Mouse (Mus musculus) G1E (cell line): ENCODE measurements around the gene Olfr147. TPM values are rescaled to one million over a fixed set of nuclear protein-coding genes. Genes with fewer than 3 reads are reported as not detected.
"Not testable (repeated sequence)": the region's sequence is repeated elsewhere in the genome, so short reads cannot be mapped to it uniquely, and the experiment has no call there.

ENCODE experiments used
- ATAC-seq: 2 replicates; pipeline ENCODE4 v1.8.0; 2016; ENCODE audit warnings: mild to moderate bottlenecking; ENCODE audit not compliant: insufficient number of reproducible peaks, poor library complexity, low FRiP score, severe bottlenecking; ENCODE audit errors: extremely low read depth
- DNase-seq: peaks from one replicate; pipeline ENCODE4 v3.0.0; 2012; ENCODE audit warnings: low spot score
- H3K27me3 ChIP-seq: 2 replicates; pipeline ENCODE4 v1.6.1; 2012; ENCODE audit warnings: mild to moderate bottlenecking, low read length, inconsistent platforms; ENCODE audit not compliant: insufficient read depth
- H3K36me3 ChIP-seq: replicated peaks from 2 replicates; pipeline ENCODE3; 2012; ENCODE audit warnings: mild to moderate bottlenecking, inconsistent platforms
- H3K4me1 ChIP-seq: 2 replicates; pipeline ENCODE4 v1.6.1; 2012; ENCODE audit warnings: low read depth, low read length, inconsistent platforms, mixed read lengths; ENCODE audit not compliant: insufficient read depth
- H3K4me3 ChIP-seq: 2 replicates; pipeline ENCODE4 v1.5.1; 2012; ENCODE audit warnings: low read depth, mild to moderate bottlenecking, inconsistent platforms, low read length, moderate library complexity, mixed read lengths
- H3K9me3 ChIP-seq: replicated peaks from 2 replicates; pipeline ENCODE4 v1.6.1; 2012; ENCODE audit warnings: inconsistent platforms
- CTCF ChIP-seq: IDR thresholded peaks from 2 replicates; pipeline ENCODE4 v1.5.1; 2012; ENCODE audit warnings: low read depth, low read length, inconsistent platforms, mixed read lengths
- GATA1 ChIP-seq: IDR thresholded peaks from 2 replicates; pipeline ENCODE4 v1.6.1; 2012; ENCODE audit warnings: borderline replicate concordance, low read length, inconsistent platforms, mixed read lengths
- GATA2 ChIP-seq: IDR thresholded peaks from 2 replicates; pipeline ENCODE4 v1.6.1; 2012; ENCODE audit warnings: low read depth, low read length, inconsistent platforms, borderline replicate concordance
- POLR2AphosphoS5 ChIP-seq: IDR thresholded peaks from 2 replicates; pipeline ENCODE4 v1.6.1; 2012; ENCODE audit warnings: low read depth, low read length, inconsistent platforms; ENCODE audit not compliant: insufficient replicate concordance
- TAL1 ChIP-seq: conservative IDR thresholded peaks from 2 replicates; pipeline ENCODE4 v1.6.1; 2012; ENCODE audit warnings: low read depth, low read length, inconsistent platforms, mixed read lengths
- polyA plus RNA-seq: library from polyadenylated mRNA; stranded (reverse); fragments of >175 nt; gene quantifications from 2 replicates; pipeline ENCODE4 v1.2.3, GENCODE M21; 2012
- total RNA-seq, 2 experiments: library from RNA; stranded (forward) in 1 of 2; stranded (reverse) in 1 of 2; fragments of 200-1000 nt in 1 of 2; fragments of >200 nt in 1 of 2; fragmentation: Nextera tagmentation in 1 of 2; gene quantifications; 2 replicates each; pipeline ENCODE4 v1.2.3; 2014 to 2017

The Olfr147 gene
- total RNA-seq (2014; fragmentation: Nextera tagmentation) (not detected in 2 replicates), total RNA-seq (2017) (0.16 TPM in 1 of 2 replicates, not detected in the other), polyA plus RNA-seq (not detected in 2 replicates)

- DNase-seq = no peak
- TF ChIP-seq GATA1 (no peak), CTCF (no peak), POLR2AphosphoS5 (no peak), GATA2 (no peak), TAL1 (no peak)
- Histone ChIP-seq H3K4me1 (no peaks in the 10 kb centered on the region), H3K27me3 (no peaks in the 10 kb centered on the region), H3K4me3 (no peak within 1 kb of the TSS), H3K9me3 (no peaks in the 10 kb centered on the region), H3K36me3 (no peaks in the 10 kb centered on the region)
- ATAC-seq = no peak
Measured at GRCm38 (mm10) chr9:38401398-38401797, at the start of gene Olfr147. Olfr147 (plus strand) TSS chr9:38401698.

DNA sequence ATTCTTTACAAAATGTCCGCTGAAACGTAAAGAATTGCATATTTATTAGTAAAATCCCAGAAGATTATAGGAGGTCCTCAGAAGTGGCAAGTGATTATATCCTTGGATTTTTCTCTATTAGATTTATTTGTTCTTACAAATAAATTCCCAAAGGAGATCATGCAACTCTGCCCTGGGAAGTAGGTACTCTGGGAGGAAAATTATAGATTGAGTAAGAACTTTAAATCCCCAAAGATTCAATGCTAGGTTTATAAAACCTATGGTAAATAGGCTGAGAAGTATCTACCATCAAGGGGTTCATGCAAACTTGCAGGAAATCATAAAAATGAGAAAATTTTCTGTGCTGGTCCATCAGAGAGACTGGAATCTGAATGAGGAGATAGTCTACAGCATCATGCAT, 34.9 kb upstream of the Olfr147 start, which contains the start of gene Olfr250:
Olfr250 (plus strand) TSS at position 301 of the 400 bp plus-strand sequence.
- no peaks in the 10 kb centered on the region for H3K4me1 ChIP-seq
- no peaks in the 10 kb centered on the region for H3K9me3 ChIP-seq
- H3K4me3 ChIP-seq = no peak within 1 kb of the TSS
- DNase-seq (no peak), ATAC-seq (no peak)
- TF ChIP-seq GATA1 = no peak
- TF ChIP-seq TAL1 = no peak
- no peak for TF ChIP-seq POLR2AphosphoS5
- no peak for TF ChIP-seq CTCF
- TF ChIP-seq GATA2 = no peak
- no peaks in the 10 kb centered on the region for H3K36me3 ChIP-seq
- no peaks in the 10 kb centered on the region for H3K27me3 ChIP-seq

- TF ChIP-seq CTCF = no peak
- TF ChIP-seq GATA2 = no peak
- no peak for TF ChIP-seq TAL1
- no peak for TF ChIP-seq POLR2AphosphoS5
- no peak for TF ChIP-seq GATA1
- Histone ChIP-seq H3K9me3 (no peaks in the 10 kb centered on the region), H3K4me1 (no peaks in the 10 kb centered on the region), H3K4me3 (no peak within 1 kb of the TSS), H3K36me3 (no peaks in the 10 kb centered on the region), H3K27me3 (no peaks in the 10 kb centered on the region)
- ATAC-seq (no peak), DNase-seq (no peak)
Measured at GRCm38 (mm10) chr9:38376786-38377185, 24.7 kb upstream of the Olfr147 start, which contains the start of gene Olfr251. Olfr251 (plus strand) TSS chr9:38377086.

DNA sequence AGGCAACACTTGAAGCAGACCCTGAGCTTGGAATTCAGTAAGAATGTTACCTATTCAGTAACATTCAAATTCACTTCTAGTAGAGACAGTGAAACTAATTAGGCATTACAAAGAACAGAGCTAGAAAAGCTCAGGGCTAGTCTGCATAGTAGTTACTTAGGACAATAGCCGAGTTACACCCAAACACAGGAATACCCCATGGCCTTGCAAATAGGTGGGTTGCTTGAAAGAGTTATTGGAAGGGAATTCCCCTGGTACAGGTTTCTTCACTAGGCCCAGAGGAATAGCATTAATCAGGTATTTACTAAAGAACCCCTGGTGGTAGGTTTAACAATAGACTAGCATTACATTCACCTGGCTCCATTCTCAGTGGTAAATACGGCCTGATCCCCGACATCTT, 6.0 kb downstream of the Olfr147 start:
- ATAC-seq, H3K36me3 ChIP-seq, H3K27me3 ChIP-seq, H3K9me3 ChIP-seq, H3K4me3 ChIP-seq, DNase-seq, H3K4me1 ChIP-seq: not testable (repeated sequence)

DNA sequence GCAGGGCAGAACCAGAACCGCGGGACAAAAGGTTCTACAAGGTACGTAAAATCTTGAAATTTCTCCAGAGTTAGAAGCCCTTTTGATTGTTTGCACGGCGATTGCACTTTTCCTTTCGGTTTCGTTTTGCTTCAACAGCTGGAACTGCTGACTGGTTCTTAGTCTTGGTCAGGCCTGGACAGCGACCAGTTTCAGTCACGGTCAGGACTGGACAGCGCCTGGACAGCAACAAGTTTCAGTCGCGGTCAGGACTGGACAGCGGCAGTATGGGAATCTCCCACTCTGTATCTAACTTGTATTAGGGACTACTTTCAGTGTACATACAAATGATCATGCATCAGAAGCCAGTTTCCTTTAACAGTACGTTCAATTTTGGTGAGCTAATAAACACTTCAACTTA, 12.0 kb downstream of the Olfr147 start:
- H3K9me3 ChIP-seq, H3K4me3 ChIP-seq, H3K36me3 ChIP-seq, H3K27me3 ChIP-seq, H3K4me1 ChIP-seq, DNase-seq, ATAC-seq: not testable (repeated sequence)

GRCm38 (mm10) chr9:38423801-38424200, 22.3 kb downstream of the Olfr147 start:
- DNase-seq (no peak), ATAC-seq (no peak)
- TF ChIP-seq POLR2AphosphoS5 (no peak), CTCF (no peak), GATA2 (no peak), TAL1 (no peak), GATA1 (no peak)
- Histone ChIP-seq H3K4me1 (no peaks in the 10 kb centered on the region), H3K27me3 (no peaks in the 10 kb centered on the region), H3K9me3 (no peaks in the 10 kb centered on the region), H3K4me3 (no peak overlapping the region), H3K36me3 (no peaks in the 10 kb centered on the region)

- no peak for ATAC-seq
- Histone ChIP-seq H3K4me1 (no peaks in the 10 kb centered on the region), H3K4me3 (no peak overlapping the region), H3K27me3 (no peaks in the 10 kb centered on the region), H3K9me3 (no peaks in the 10 kb centered on the region), H3K36me3 (no peaks in the 10 kb centered on the region)
- TF ChIP-seq GATA2 (no peak), TAL1 (no peak), POLR2AphosphoS5 (no peak), CTCF (no peak), GATA1 (no peak)
- no peak for DNase-seq
Measured at GRCm38 (mm10) chr9:38427026-38427425, 25.5 kb downstream of the Olfr147 start.
